In genomic region chr7:139905661-139906060, GRCm38 (mm10) we compare ENCODE assay signal across 9 mouse cellular contexts. TPM values are rescaled to one million over a fixed set of nuclear protein-coding genes. Genes with fewer than 3 reads are reported as not detected.
DNase-seq lines count a peak whose midpoint lies in the region; ATAC-seq and TF ChIP-seq lines count a peak whose summit lies in the region.
"Had no signal": no experiment of that assay in that cellular context is flagged by ENCODE, and none has a peak within 500 bp of the region (broad histone marks: within the 10 kb centered on the region; RNA-seq: fewer than 3 reads in every experiment).

No protein-coding gene starts in this region.

- TF ChIP-seq CTCF in thymus, adult 2 months (IDR thresholded peaks at IDR 0.05; ENCODE audit: borderline replicate concordance, control insufficient read depth, extremely low read depth, insufficient read depth, low read length, poor library complexity), result no peak

- no peaks in the 10 kb centered on the region for H3K4me1 ChIP-seq in thymus, adult 2 months (replicated peaks; ENCODE audit: control insufficient read depth, insufficient read depth, low read length)
- no peaks in the 10 kb centered on the region for H3K4me1 ChIP-seq in stomach, embryonic 15.5 days
- H3K4me1 ChIP-seq: heart, embryonic 15.5 days had no signal

- no peak for ATAC-seq in stomach, embryonic 15.5 days (ENCODE audit: insufficient read depth, low FRiP score, low read depth)

- no peak overlapping the region for H3K9ac ChIP-seq in stomach, embryonic 15.5 days
- H3K9ac ChIP-seq: heart, embryonic 15.5 days had no signal

- H3K4me2 ChIP-seq in stomach, embryonic 15.5 days, result peak overlapping the region; percentile 3; the same call in 1 of the 2 replicates
- H3K4me2 ChIP-seq: heart, embryonic 15.5 days had no signal

- peak; percentile 16 for DNase-seq in thymus, adult 2 months
- no peak for DNase-seq in thymus, adult 18-20 months
- DNase-seq in adrenal gland, adult 8-10 months, result peak; percentile 36
- DNase-seq in forelimb bud, embryonic 11.5 days (ENCODE audit: low read depth, low spot score), result peak; percentile 50
- peak; percentile 13 for DNase-seq in kidney, adult 11 months
- DNase-seq in lung, postnatal 14 days, result peak; percentile 23

- H3K27me3 ChIP-seq in thymus, adult 2 months (ENCODE audit: control insufficient read depth, insufficient read depth, low read length), result no peaks in the 10 kb centered on the region
- no peaks in the 10 kb centered on the region for H3K27me3 ChIP-seq in stomach, embryonic 15.5 days (replicated peaks)

- no peak overlapping the region for H3K27ac ChIP-seq in thymus, adult 2 months (ENCODE audit: control insufficient read depth, insufficient read depth, low read length)
- no peak overlapping the region for H3K27ac ChIP-seq in stomach, embryonic 15.5 days
- H3K27ac ChIP-seq: heart, embryonic 15.5 days had no signal

- 1% methylated on average over 6 of the region's 6 CpGs for WGBS in thymus, adult 2 months
- WGBS in stomach, embryonic 15.5 days, result 6% methylated on average over 6 of the region's 6 CpGs

- H3K4me3 ChIP-seq in thymus, adult 2 months (ENCODE audit: control insufficient read depth, insufficient read depth, low read length), result no peak overlapping the region
- no peak overlapping the region for H3K4me3 ChIP-seq in stomach, embryonic 15.5 days (replicated peaks)
- H3K4me3 ChIP-seq: heart, embryonic 15.5 days had no signal

- no peaks in the 10 kb centered on the region for H3K36me3 ChIP-seq in thymus, adult 2 months (ENCODE audit: control insufficient read depth, insufficient read depth, low read length)
- no peaks in the 10 kb centered on the region for H3K36me3 ChIP-seq in stomach, embryonic 15.5 days
- H3K36me3 ChIP-seq: heart, embryonic 15.5 days had no signal

- no peak for TF ChIP-seq POLR2A in thymus, adult 2 months (IDR thresholded peaks at IDR 0.05; ENCODE audit: control insufficient read depth, extremely low read depth, insufficient read depth, low read length, poor library complexity)

- H3K9me3 ChIP-seq in stomach, embryonic 15.5 days, result no peaks in the 10 kb centered on the region
- H3K9me3 ChIP-seq: heart, embryonic 15.5 days had no signal

RNA-seq across cellular contexts. Expression of gene Kndc1, which starts 11.2 kb away (rescaled TPM):
- polyA plus RNA-seq in thymus, adult 2 months (2012; rRNA removed), result 3.6 and 4.8 TPM in 2 replicates
- 1 to 10 TPM in 3 of 4 experiments, under 1 TPM in 1; 0.93 to 3.0 (median 2.4) TPM for total RNA-seq in adrenal gland, adult 8-10 months (2022)
- 0.14 and 0.34 TPM in 2 replicates for polyA plus RNA-seq in stomach, embryonic 15.5 days (2015; fragmentation: Nextera tagmentation; extraction: Ambion mirVana)

RNA-seq across cellular contexts. Expression of gene Utf1, which starts 37.9 kb away (rescaled TPM):
- 13.8 and 14.2 TPM in 2 replicates for polyA plus RNA-seq in thymus, adult 2 months (2012; rRNA removed)
- not detected for total RNA-seq in adrenal gland, adult 8-10 months (2022)
- 0.10 TPM in 1 of 2 replicates, not detected in the other for polyA plus RNA-seq in stomach, embryonic 15.5 days (2015; fragmentation: Nextera tagmentation; extraction: Ambion mirVana)
- polyA plus RNA-seq: heart, embryonic 15.5 days; stomach, embryonic 14.5 days had no signal

Comparison
In these comparisons a context has a peak if more than half of its experiments do, and no peak if none do; other contexts are left out.
1. DNase-seq: peak in thymus, adult 2 months (single experiment), adrenal gland, adult 8-10 months (single experiment), forelimb bud, embryonic 11.5 days (single experiment), kidney, adult 11 months (single experiment) and lung, postnatal 14 days (single experiment); none in thymus, adult 18-20 months (0 of 2).
2. RNA of gene Utf1, which starts 37.9 kb away (polyA plus RNA-seq): 13.8 to 14.2 TPM in thymus, adult 2 months; 0.10 TPM in stomach, embryonic 15.5 days; every median in the first group is over 10 times any median in the second.